ENCODE assay signal across 23 mouse cellular contexts in genomic region chr10:96259242-96259641, GRCm38 (mm10).
DNase-seq lines count a peak whose midpoint lies in the region; ATAC-seq and TF ChIP-seq lines count a peak whose summit lies in the region.
"Had no signal": no experiment of that assay in that cellular context is flagged by ENCODE, and none has a peak within 500 bp of the region (broad histone marks: within the 10 kb centered on the region; RNA-seq: fewer than 3 reads in every experiment).

No protein-coding gene starts in this region.

- TF ChIP-seq CTCF in layer of hippocampus, adult 2 months (conservative IDR thresholded peaks at IDR 0.05) = no peak

- intact Hi-C loops in heart, postnatal 14 days (cut with DNase I) = no loop called here

- no peak for ATAC-seq in heart, embryonic 13.5 days (ENCODE audit: extremely low read depth, insufficient number of reproducible peaks, low FRiP score, low TSS enrichment)
- ATAC-seq in heart, embryonic 16.5 days (replicated peaks; ENCODE audit: extremely low read depth, insufficient read depth, low FRiP score) = no peak
- ATAC-seq in heart, embryonic 11.5 days (replicated peaks; ENCODE audit: insufficient number of reproducible peaks, low FRiP score, low TSS enrichment) = no peak
- ATAC-seq: activated CD4-positive, CD25-positive, alpha-beta regulatory T cell, adult 4 months; CD4-positive, CD25-positive, alpha-beta regulatory T cell, adult 4 months; forebrain, embryonic 14.5 days; intestine, postnatal 0 days had no signal

- H3K9ac ChIP-seq in heart, embryonic 13.5 days = no peak overlapping the region
- no peak overlapping the region for H3K9ac ChIP-seq in heart, embryonic 16.5 days (ENCODE audit: low read length)
- H3K9ac ChIP-seq in heart, embryonic 11.5 days (ENCODE audit: low read depth, low read length) = no peak overlapping the region
- H3K9ac ChIP-seq: embryonic facial prominence, embryonic 12.5 days; embryonic facial prominence, embryonic 15.5 days; hindbrain, embryonic 12.5 days; hindbrain, embryonic 15.5 days had no signal

- no peaks in the 10 kb centered on the region for H3K36me3 ChIP-seq in heart, embryonic 13.5 days
- no peaks in the 10 kb centered on the region for H3K36me3 ChIP-seq in heart, embryonic 16.5 days (ENCODE audit: control insufficient read depth, insufficient read depth)
- no peaks in the 10 kb centered on the region for H3K36me3 ChIP-seq in heart, embryonic 11.5 days (ENCODE audit: control insufficient read depth, insufficient read depth, low read length)
- H3K36me3 ChIP-seq: embryonic facial prominence, embryonic 12.5 days; embryonic facial prominence, embryonic 15.5 days; hindbrain, embryonic 12.5 days; hindbrain, embryonic 15.5 days had no signal

- WGBS in heart, embryonic 13.5 days = 45% methylated on average over 10 of the region's 10 CpGs
- WGBS in heart, embryonic 16.5 days = 40% methylated on average over 10 of the region's 10 CpGs
- 48% methylated on average over 10 of the region's 10 CpGs for WGBS in heart, embryonic 11.5 days (ENCODE audit: insufficient replicate concordance)

- peaks cover 28% of the 10 kb centered on the region for H3K4me1 ChIP-seq in heart, embryonic 13.5 days
- peaks cover 9% of the 10 kb centered on the region for H3K4me1 ChIP-seq in heart, embryonic 16.5 days (ENCODE audit: control insufficient read depth, insufficient read depth, low read length)
- H3K4me1 ChIP-seq in heart, embryonic 11.5 days (ENCODE audit: control insufficient read depth, insufficient read depth, low read length) = peaks cover 7% of the 10 kb centered on the region
- H3K4me1 ChIP-seq: hindbrain, embryonic 15.5 days had no signal

- no peak overlapping the region for H3K4me3 ChIP-seq in heart, embryonic 13.5 days
- H3K4me3 ChIP-seq in heart, embryonic 16.5 days (ENCODE audit: low read length) = no peak overlapping the region
- H3K4me3 ChIP-seq in heart, embryonic 11.5 days (ENCODE audit: low read depth, low read length) = no peak overlapping the region
- H3K4me3 ChIP-seq in layer of hippocampus, adult 2 months = no peak overlapping the region
- H3K4me3 ChIP-seq: embryonic facial prominence, embryonic 12.5 days; embryonic facial prominence, embryonic 15.5 days; hindbrain, embryonic 12.5 days; hindbrain, embryonic 15.5 days had no signal

- H3K4me2 ChIP-seq in heart, embryonic 13.5 days = peak overlapping the region; percentile 29
- peak overlapping the region; percentile 40; the same call in 1 of the 2 replicates for H3K4me2 ChIP-seq in heart, embryonic 16.5 days (ENCODE audit: low read depth, low read length)
- H3K4me2 ChIP-seq in heart, embryonic 11.5 days = no peak overlapping the region
- H3K4me2 ChIP-seq: embryonic facial prominence, embryonic 12.5 days; embryonic facial prominence, embryonic 15.5 days; hindbrain, embryonic 12.5 days; hindbrain, embryonic 15.5 days had no signal

- H3K27me3 ChIP-seq in heart, embryonic 13.5 days (replicated peaks) = no peaks in the 10 kb centered on the region
- no peaks in the 10 kb centered on the region for H3K27me3 ChIP-seq in heart, embryonic 16.5 days (ENCODE audit: control insufficient read depth, insufficient read depth, low read length)
- H3K27me3 ChIP-seq in heart, embryonic 11.5 days (ENCODE audit: control insufficient read depth, insufficient read depth, low read length) = no peaks in the 10 kb centered on the region
- H3K27me3 ChIP-seq: embryonic facial prominence, embryonic 12.5 days; embryonic facial prominence, embryonic 15.5 days; hindbrain, embryonic 12.5 days; hindbrain, embryonic 15.5 days had no signal

- H3K9me3 ChIP-seq in heart, embryonic 13.5 days = no peaks in the 10 kb centered on the region
- H3K9me3 ChIP-seq in heart, embryonic 16.5 days (replicated peaks; ENCODE audit: control insufficient read depth, low read length) = no peaks in the 10 kb centered on the region
- no peaks in the 10 kb centered on the region for H3K9me3 ChIP-seq in heart, embryonic 11.5 days (replicated peaks; ENCODE audit: control insufficient read depth, low read length)
- H3K9me3 ChIP-seq: embryonic facial prominence, embryonic 12.5 days; embryonic facial prominence, embryonic 15.5 days; hindbrain, embryonic 12.5 days; hindbrain, embryonic 15.5 days had no signal

- DNase-seq in heart, postnatal 14 days = no peak
- peak; percentile 56 for DNase-seq in NIH3T3 (ENCODE audit: low read depth)
- peak; percentile 7 for DNase-seq in brain, adult 2 months (ENCODE audit: low read depth, low spot score)
- DNase-seq in layer of hippocampus, adult 2 months (ENCODE audit: low spot score in 2 of 2) = no peak
- DNase-seq: adrenal gland, adult 8-10 months; adrenal gland, postnatal 25 days; cerebellum, adult 18-20 months; cerebellum, adult 9-10 months; cerebellum, postnatal 14 days; gastrocnemius, postnatal 25 days; heart, postnatal 10 days; kidney, adult 2 months had no signal

- no peak overlapping the region for H3K27ac ChIP-seq in heart, embryonic 13.5 days (replicated peaks)
- H3K27ac ChIP-seq in heart, embryonic 16.5 days (ENCODE audit: low read length) = no peak overlapping the region
- no peak overlapping the region for H3K27ac ChIP-seq in heart, embryonic 11.5 days (ENCODE audit: low read depth, low read length)
- no peak overlapping the region for H3K27ac ChIP-seq in layer of hippocampus, adult 2 months
- H3K27ac ChIP-seq: embryonic facial prominence, embryonic 12.5 days; embryonic facial prominence, embryonic 15.5 days; hindbrain, embryonic 12.5 days; hindbrain, embryonic 15.5 days had no signal

Comparison
In these comparisons a context has a peak if more than half of its experiments do, and no peak if none do; other contexts are left out.
1. DNase-seq: peak in NIH3T3 (single experiment) and brain, adult 2 months (single experiment); none in heart, postnatal 14 days (0 of 2) and layer of hippocampus, adult 2 months (0 of 2).